Mouse (Mus musculus) neural tube, embryonic 11.5 days (tissue): ENCODE measurements at regions not wholly inside any gene's neighbourhood (a gene's known extent, or its start where the extent isn't known, plus 50 kb on each side); places are given as distances from the start of the nearest gene placed in this dataset.

Experiments used
- ATAC-seq: fragments of 200-750 bp; cut with Nextera tagmentation; 2 replicates; pipeline ENCODE4 v1.8.0; 2017; ENCODE audit warnings: moderate number of reproducible peaks, mild to moderate bottlenecking, moderate TSS enrichment, moderate library complexity; ENCODE audit not compliant: insufficient read depth, low FRiP score, low TSS enrichment
- DNase-seq: peaks from one replicate; pipeline ENCODE4 v3.0.0-alpha.2; 2015; ENCODE audit warnings: low spot score
- H3K27ac ChIP-seq: fragments of 300-500 bp; sonication (generic); 2 replicates; pipeline ENCODE4 v1.5.1; 2014; ENCODE audit warnings: low read depth, mild to moderate bottlenecking, low read length
- H3K27me3 ChIP-seq: fragments of 300-500 bp; sonication (generic); 2 replicates; pipeline ENCODE4 v1.6.1; 2014; ENCODE audit warnings: mild to moderate bottlenecking, low read length, mixed read lengths; ENCODE audit not compliant: control insufficient read depth, insufficient read depth
- H3K36me3 ChIP-seq: fragments of 300-500 bp; sonication (generic); 2 replicates; pipeline ENCODE4 v1.6.1; 2014; ENCODE audit warnings: mild to moderate bottlenecking, low read length, moderate library complexity, mixed read lengths; ENCODE audit not compliant: control insufficient read depth, insufficient read depth
- H3K4me1 ChIP-seq: fragments of 300-500 bp; sonication (generic); 2 replicates; pipeline ENCODE4 v1.6.1; 2014; ENCODE audit warnings: low read length, mixed read lengths; ENCODE audit not compliant: control insufficient read depth, insufficient read depth
- H3K4me2 ChIP-seq: fragments of 300-500 bp; sonication (generic); 2 replicates; pipeline ENCODE4 v1.6.1; 2014; ENCODE audit warnings: low read depth, mild to moderate bottlenecking, moderate library complexity
- H3K4me3 ChIP-seq: fragments of 300-500 bp; sonication (generic); 2 replicates; pipeline ENCODE4 v1.5.1; 2014; ENCODE audit warnings: low read depth, low read length
- H3K9ac ChIP-seq: fragments of 300-500 bp; sonication (generic); 2 replicates; pipeline ENCODE4 v1.6.1; 2014; ENCODE audit warnings: mild to moderate bottlenecking, low read length
- H3K9me3 ChIP-seq: fragments of 300-500 bp; sonication (generic); 2 replicates; pipeline ENCODE4 v1.6.1; 2016; ENCODE audit warnings: low read length; ENCODE audit not compliant: control insufficient read depth
- WGBS: fragments of 180-500 bp; shearing (Covaris S2); extraction: QIAGEN DNeasy Blood & Tissue Kit; methylation state at CpG from one replicate; pipeline ENCODE4 v1.1.7; 2014; 5-methylcytosine and 5-hydroxymethylcytosine counted together

DNA sequence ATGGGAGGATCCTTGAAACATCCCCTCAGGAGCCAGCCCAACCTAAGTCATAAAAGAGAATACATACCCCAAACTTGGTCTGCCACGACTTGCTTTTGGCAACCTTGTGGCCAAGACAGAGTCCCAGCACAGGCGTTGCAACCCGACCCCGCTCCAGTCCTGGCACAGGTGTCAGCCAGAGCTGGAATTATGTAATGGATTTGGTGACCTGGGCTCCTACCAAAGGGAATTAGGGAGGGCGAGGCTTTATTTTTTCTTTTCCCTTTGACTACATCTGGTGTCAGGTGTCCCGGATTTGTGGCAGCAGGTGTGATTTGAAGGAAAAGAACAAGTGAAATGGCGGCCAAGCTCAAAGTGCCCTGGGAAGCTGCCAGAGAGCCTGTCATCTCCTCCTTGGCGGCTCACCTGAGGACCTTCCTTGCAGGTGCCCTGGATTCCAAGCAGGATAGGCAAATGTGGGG, 212.9 kb downstream of the Mef2c start:
- H3K27me3 ChIP-seq = peaks cover 49% of the 10 kb centered on the region
- DNase-seq (peak; percentile 44), ATAC-seq (no peak)
- H3K4me2 ChIP-seq = peak overlapping the region; percentile 55
- H3K9ac ChIP-seq = peak overlapping the region; percentile 66
- H3K4me3 ChIP-seq = peak overlapping the region; percentile 61
- 2% methylated on average over 8 of the region's 8 CpGs for WGBS
- no peaks in the 10 kb centered on the region for H3K36me3 ChIP-seq
- no peaks in the 10 kb centered on the region for H3K9me3 ChIP-seq
- no peaks in the 10 kb centered on the region for H3K4me1 ChIP-seq
- peak overlapping the region; percentile 82 for H3K27ac ChIP-seq

DNA sequence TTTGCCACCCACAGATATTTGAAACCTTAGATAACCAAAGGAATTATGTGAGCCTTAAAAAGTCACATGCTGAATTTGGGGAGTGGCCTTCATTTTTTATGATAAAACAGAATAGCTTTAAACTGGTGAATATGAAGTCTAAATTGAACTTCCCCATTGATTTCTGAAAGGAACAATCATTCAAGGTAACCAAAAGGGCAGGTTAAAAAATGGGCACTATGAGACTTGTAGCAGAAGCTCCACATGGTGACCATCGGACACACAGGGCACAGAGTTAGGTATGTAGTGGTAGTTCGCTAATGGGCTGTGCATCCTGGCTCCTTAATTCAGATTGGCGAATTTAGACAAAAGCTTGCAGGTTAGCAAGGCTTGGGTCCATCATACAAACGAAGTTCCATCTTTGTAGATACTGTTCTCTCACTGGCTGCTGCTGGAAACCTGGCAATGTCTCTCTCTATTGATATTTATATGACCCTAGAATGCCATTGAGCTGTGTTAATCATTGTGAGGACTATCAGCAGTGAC, 213.9 kb downstream of the Mef2c start:
- DNase-seq (no peak), ATAC-seq (no peak)
- 5% methylated on average over 4 of the region's 4 CpGs for WGBS
- Histone ChIP-seq H3K9me3 (no peaks in the 10 kb centered on the region), H3K4me2 (peak overlapping the region; percentile 55), H3K27ac (0 out of 2 replicates have a peak overlapping the region, but pooled peaks have one; percentile 80), H3K36me3 (no peaks in the 10 kb centered on the region), H3K27me3 (peaks cover 52% of the 10 kb centered on the region), H3K9ac (peak overlapping the region; percentile 66), H3K4me1 (no peaks in the 10 kb centered on the region), H3K4me3 (peak overlapping the region; percentile 61)

DNA sequence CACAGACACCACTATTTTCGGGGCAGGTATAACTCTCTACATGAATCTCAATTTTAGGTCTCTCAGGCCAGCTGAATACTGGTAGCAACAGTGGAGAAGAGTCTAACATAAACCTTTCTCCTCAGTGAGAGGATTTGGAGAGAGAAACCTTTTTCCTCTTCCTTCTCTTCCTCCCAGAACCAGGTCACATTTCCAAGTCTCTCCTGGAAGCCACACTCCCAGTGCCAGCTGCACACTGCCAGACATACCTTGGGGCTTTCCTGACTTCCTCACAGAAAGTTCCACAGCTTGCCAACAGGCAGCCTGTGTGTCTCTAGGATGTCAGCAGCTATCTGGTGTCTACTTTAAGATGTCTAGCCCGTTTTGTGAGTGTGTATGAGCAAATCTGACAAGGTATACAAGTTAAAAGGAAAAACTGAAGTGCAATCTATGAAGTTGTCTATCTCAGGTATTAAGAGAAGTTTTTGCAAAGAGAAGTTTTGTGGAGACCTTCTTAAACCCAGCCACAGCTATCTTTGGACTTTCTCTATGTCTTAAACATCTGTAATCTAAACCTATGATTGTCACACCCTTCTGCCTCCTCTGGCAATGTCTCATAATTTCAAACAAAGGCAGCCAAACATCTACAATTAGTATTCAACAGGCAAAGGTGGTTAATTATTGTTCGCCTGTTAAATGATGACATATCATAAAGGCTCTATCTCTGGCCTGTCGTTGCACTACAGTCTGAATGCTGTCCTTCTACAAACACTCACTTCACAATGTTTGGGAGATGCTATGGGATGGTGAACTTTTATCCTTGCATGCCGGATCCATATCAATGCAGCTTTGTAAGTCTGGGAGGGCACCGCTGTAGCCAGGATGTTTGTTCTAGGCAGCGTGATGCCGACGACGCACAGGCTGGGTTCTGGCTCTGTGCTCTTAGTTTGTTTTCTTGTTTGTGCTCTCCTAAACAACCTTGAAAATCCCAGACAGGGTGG, 214.9 kb downstream of the Mef2c start:
- no peaks in the 10 kb centered on the region for H3K4me1 ChIP-seq
- peak overlapping the region; percentile 55 for H3K4me2 ChIP-seq
- H3K9me3 ChIP-seq = no peaks in the 10 kb centered on the region
- H3K4me3 ChIP-seq = peak overlapping the region; percentile 61
- peak overlapping the region; percentile 80 for H3K27ac ChIP-seq
- 4% methylated on average over 10 of the region's 10 CpGs for WGBS
- H3K9ac ChIP-seq = peak overlapping the region; percentile 66
- H3K36me3 ChIP-seq = no peaks in the 10 kb centered on the region
- DNase-seq (no peak), ATAC-seq (no peak)
- H3K27me3 ChIP-seq = peaks cover 55% of the 10 kb centered on the region

DNA sequence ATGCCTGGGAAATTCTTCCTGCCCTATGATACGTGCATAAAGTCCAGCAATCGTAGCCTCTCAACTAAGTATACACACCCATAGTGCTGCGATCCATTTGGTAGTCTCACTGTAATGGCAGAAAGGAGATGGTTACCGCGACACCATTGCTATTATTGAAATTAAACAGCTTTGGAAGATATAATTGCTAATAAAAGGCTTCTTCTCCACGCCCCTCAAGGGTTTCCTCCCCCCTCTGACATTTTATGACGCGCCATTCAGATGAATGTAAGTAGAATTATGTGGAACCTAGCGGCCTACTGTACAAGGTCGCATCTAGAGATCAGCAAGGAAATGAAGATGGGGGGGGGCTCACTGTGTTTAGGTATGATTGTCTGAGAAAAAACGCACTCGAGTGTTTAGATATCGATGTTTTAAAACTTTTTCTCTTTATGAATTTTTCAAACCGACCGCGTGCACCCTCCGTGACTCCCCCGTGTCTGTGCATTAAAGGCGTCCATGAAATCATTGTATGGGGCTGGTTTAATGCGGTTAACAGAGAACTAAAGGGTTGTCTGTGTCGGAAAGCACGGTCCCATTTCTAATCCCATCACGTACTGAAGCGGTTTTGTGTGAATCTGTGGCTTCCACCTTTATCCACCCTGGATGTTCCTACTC, 215.9 kb downstream of the Mef2c start:
- Histone ChIP-seq H3K4me1 (no peaks in the 10 kb centered on the region), H3K27me3 (peaks cover 57% of the 10 kb centered on the region), H3K9me3 (no peaks in the 10 kb centered on the region), H3K4me2 (peak overlapping the region; percentile 55), H3K27ac (peak overlapping the region; percentile 95), H3K36me3 (no peaks in the 10 kb centered on the region), H3K4me3 (peak overlapping the region; percentile 61), H3K9ac (peak overlapping the region; percentile 94)
- under 1% methylated on average over 24 of the region's 24 CpGs for WGBS
- ATAC-seq (peak; percentile 14; the same call in 1 of the 2 replicates), DNase-seq (peak; percentile 63)

GRCm38 (mm10) chr13:83720352-83720751, 216.5 kb downstream of the Mef2c start:
- H3K27ac ChIP-seq = peak overlapping the region; percentile 95
- ATAC-seq = no peak

DNA sequence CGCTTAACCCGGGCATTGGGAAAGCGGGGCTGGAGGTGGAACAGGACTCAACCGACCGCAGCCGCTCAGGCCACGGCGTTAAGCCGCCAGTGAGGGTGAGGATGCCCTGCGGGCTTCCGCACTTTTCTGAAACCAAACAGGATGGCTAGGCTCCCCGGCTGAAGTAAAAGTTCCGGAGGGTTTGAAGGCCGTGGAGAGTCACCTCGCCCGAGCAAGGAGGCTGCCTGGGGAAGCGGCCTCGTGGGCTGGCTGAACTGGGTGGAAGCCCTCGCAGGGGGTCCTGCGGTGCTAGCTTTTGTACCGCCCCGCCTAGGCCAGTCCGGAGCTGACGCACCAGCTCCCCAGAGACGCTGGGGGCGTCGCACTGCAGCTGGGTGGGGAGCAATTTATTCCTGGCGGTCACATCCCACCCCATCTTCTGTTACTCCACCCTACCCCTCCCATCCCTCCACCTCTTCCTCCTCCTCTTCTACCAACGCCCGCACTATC, 217.1 kb downstream of the Mef2c start:
- ATAC-seq = peak; percentile 79
- Histone ChIP-seq H3K27me3 (peaks cover 53% of the 10 kb centered on the region), H3K36me3 (no peaks in the 10 kb centered on the region), H3K27ac (peak overlapping the region; percentile 95), H3K4me3 (peak overlapping the region; percentile 61), H3K9ac (peak overlapping the region; percentile 94), H3K4me1 (no peaks in the 10 kb centered on the region), H3K9me3 (no peaks in the 10 kb centered on the region), H3K4me2 (peak overlapping the region; percentile 55)
- WGBS = 0% methylated on average over 30 of the region's 30 CpGs
- DNase-seq = peak; percentile 88

More at GRCm38 (mm10) chr13:83720352-83720751, 216.5 kb downstream of the Mef2c start:
- Histone ChIP-seq H3K4me3 (peak overlapping the region; percentile 61), H3K36me3 (no peaks in the 10 kb centered on the region), H3K27me3 (peaks cover 56% of the 10 kb centered on the region), H3K9ac (peak overlapping the region; percentile 94), H3K4me1 (no peaks in the 10 kb centered on the region), H3K9me3 (no peaks in the 10 kb centered on the region), H3K4me2 (peak overlapping the region; percentile 55)
- under 1% methylated on average over 12 of the region's 12 CpGs for WGBS
- DNase-seq = no peak

DNA sequence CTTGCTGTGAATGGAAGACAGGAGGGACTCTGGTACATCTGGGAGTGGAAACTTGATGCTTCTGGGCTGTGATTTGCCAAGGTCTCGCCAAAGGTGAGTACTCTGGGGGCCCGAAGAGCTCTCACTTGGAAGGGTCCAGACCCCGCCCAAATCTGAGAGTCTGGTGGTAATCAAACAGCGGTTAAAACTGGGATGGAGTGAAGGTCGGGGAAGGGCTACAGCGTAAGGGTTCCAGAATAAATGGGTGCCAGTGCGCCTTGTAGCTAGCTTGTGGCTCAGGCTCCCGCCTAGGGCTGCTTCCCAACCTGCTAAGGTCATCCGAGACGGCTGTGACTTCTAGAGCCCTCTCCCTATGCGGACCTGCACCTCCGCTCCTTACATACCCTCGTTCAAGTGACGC, 217.7 kb downstream of the Mef2c start:
- Histone ChIP-seq H3K4me3 (peak overlapping the region; percentile 61), H3K4me2 (peak overlapping the region; percentile 55), H3K27me3 (peaks cover 52% of the 10 kb centered on the region), H3K9me3 (no peaks in the 10 kb centered on the region), H3K36me3 (no peaks in the 10 kb centered on the region), H3K9ac (peak overlapping the region; percentile 94), H3K4me1 (no peaks in the 10 kb centered on the region), H3K27ac (peak overlapping the region; percentile 95)
- 0% methylated on average over 14 of the region's 14 CpGs for WGBS
- ATAC-seq (peak; percentile 22), DNase-seq (peak; percentile 67)

GRCm38 (mm10) chr13:83722241-83722640, 218.4 kb downstream of the Mef2c start:
- Histone ChIP-seq H3K36me3 (no peaks in the 10 kb centered on the region), H3K9me3 (no peaks in the 10 kb centered on the region), H3K9ac (peak overlapping the region; percentile 94), H3K27me3 (peaks cover 49% of the 10 kb centered on the region), H3K4me2 (peak overlapping the region; percentile 55), H3K27ac (peak overlapping the region; percentile 95), H3K4me3 (peak overlapping the region; percentile 61), H3K4me1 (no peaks in the 10 kb centered on the region)
- 4% methylated on average over 7 of the region's 7 CpGs for WGBS
- DNase-seq = peak; percentile 67
- no peak for ATAC-seq
